Mouse (Mus musculus) hindbrain, embryonic 11.5 days (tissue): ENCODE measurements around the gene Pigk. TPM values are rescaled to one million over a fixed set of nuclear protein-coding genes. Genes with fewer than 3 reads are reported as not detected.

ENCODE experiments used
- ATAC-seq: fragments of 200-750 bp; cut with Nextera tagmentation; 2 replicates; pipeline ENCODE4 v1.8.0; 2017; ENCODE audit warnings: mild to moderate bottlenecking, moderate TSS enrichment, moderate library complexity; ENCODE audit not compliant: low FRiP score
- DNase-seq: peaks from one replicate; pipeline ENCODE4 v3.0.0-alpha.2; 2015; ENCODE audit warnings: low spot score
- H3K27ac ChIP-seq: fragments of 300-500 bp; sonication (generic); 2 replicates; pipeline ENCODE4 v1.5.1; 2014; ENCODE audit warnings: mild to moderate bottlenecking, low read depth, low read length
- H3K27me3 ChIP-seq: fragments of 300-500 bp; sonication (generic); 2 replicates; pipeline ENCODE4 v1.6.1; 2014; ENCODE audit warnings: mild to moderate bottlenecking, low read length, moderate library complexity, mixed read lengths; ENCODE audit not compliant: control insufficient read depth, insufficient read depth
- H3K36me3 ChIP-seq: fragments of 300-500 bp; sonication (generic); 2 replicates; pipeline ENCODE4 v1.6.1; 2014; ENCODE audit warnings: mild to moderate bottlenecking, low read length, moderate library complexity, mixed read lengths; ENCODE audit not compliant: control insufficient read depth, insufficient read depth
- H3K4me1 ChIP-seq: fragments of 300-500 bp; sonication (generic); replicated peaks from 2 replicates; pipeline ENCODE4 v1.6.1; 2014; ENCODE audit warnings: low read length, mixed read lengths; ENCODE audit not compliant: control insufficient read depth, insufficient read depth
- H3K4me2 ChIP-seq: fragments of 300-500 bp; sonication (generic); replicated peaks from 2 replicates; pipeline ENCODE4 v1.6.1; 2014; ENCODE audit warnings: mild to moderate bottlenecking, low read depth, low read length
- H3K4me3 ChIP-seq: fragments of 300-500 bp; sonication (generic); 2 replicates; pipeline ENCODE4 v1.5.1; 2014; ENCODE audit warnings: low read depth, low read length
- H3K9ac ChIP-seq: fragments of 300-500 bp; sonication (generic); 2 replicates; pipeline ENCODE4 v1.6.1; 2014; ENCODE audit warnings: low read depth, low read length
- H3K9me3 ChIP-seq: fragments of 300-500 bp; sonication (generic); 2 replicates; pipeline ENCODE4 v1.6.1; 2016; ENCODE audit warnings: low read length; ENCODE audit not compliant: control insufficient read depth
- WGBS: fragments of 180-500 bp; shearing (Covaris S2); extraction: QIAGEN DNeasy Blood & Tissue Kit; methylation state at CpG from one replicate; pipeline ENCODE4 v1.1.7; 2014; 5-methylcytosine and 5-hydroxymethylcytosine counted together
- polyA plus RNA-seq: library from polyadenylated mRNA; unstranded; fragments of >200 nt; fragmentation: Nextera tagmentation; extraction: Ambion mirVana; gene quantifications from 2 replicates; pipeline ENCODE4 v1.2.1, GENCODE M21; 2014

Pigk gene
- polyA plus RNA-seq, 1 experiment from 2014 or later = 58.3 TPM

DNA sequence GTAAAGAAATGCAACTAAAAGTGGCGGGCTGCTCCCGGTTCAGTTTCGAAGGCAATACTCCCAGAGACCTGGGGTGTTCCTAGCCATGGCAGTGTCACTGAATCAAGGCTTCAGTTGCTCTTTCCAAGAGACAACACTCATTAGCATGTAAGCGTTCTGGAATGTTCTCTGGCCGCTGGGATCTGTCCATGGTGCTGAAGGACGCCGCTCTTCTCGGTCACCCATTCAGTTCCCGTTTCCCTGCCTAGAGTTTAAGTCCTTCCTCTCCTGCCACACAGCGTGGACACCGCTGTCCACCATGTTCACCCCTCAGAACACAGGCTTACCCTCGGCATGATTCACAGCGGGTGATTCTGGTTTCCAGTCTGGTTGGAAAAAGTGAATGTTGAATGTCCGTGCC, 107.3 kb downstream of the Pigk start:
- no peaks in the 10 kb centered on the region for H3K36me3 ChIP-seq
- H3K4me2 ChIP-seq = no peak overlapping the region
- H3K9ac ChIP-seq = no peak overlapping the region
- DNase-seq (peak; percentile 65), ATAC-seq (no peak)
- H3K27me3 ChIP-seq = no peaks in the 10 kb centered on the region
- H3K4me3 ChIP-seq = no peak overlapping the region
- no peaks in the 10 kb centered on the region for H3K9me3 ChIP-seq
- H3K27ac ChIP-seq = no peak overlapping the region
- 65% methylated on average over 14 of the region's 14 CpGs for WGBS
- no peaks in the 10 kb centered on the region for H3K4me1 ChIP-seq

DNA sequence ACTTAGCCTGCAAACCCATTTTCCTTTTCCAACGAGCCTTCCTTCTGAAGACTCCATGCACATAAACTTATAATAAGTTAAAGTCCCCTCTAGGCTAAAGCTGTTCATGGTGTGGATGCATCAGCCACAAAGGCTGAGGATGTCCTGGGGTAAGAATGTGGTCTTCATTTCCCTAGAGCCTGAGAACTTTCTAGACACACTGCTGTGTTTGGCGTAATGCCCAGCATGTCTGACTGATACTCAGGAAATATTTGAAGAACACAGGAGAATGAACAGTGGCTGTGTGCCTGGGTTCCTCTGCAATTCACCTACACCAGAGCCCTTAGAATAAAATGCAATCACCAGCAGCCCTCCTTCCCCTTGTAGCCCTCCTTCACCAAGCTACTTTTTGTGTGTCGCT, 117.5 kb downstream of the Pigk start:
- DNase-seq (no peak), ATAC-seq (no peak)
- Histone ChIP-seq H3K9ac (no peak overlapping the region), H3K4me1 (no peaks in the 10 kb centered on the region), H3K36me3 (no peaks in the 10 kb centered on the region), H3K4me3 (no peak overlapping the region), H3K4me2 (no peak overlapping the region), H3K27ac (no peak overlapping the region), H3K27me3 (no peaks in the 10 kb centered on the region), H3K9me3 (no peaks in the 10 kb centered on the region)
- WGBS = 78% methylated on average over 3 of the region's 3 CpGs

DNA sequence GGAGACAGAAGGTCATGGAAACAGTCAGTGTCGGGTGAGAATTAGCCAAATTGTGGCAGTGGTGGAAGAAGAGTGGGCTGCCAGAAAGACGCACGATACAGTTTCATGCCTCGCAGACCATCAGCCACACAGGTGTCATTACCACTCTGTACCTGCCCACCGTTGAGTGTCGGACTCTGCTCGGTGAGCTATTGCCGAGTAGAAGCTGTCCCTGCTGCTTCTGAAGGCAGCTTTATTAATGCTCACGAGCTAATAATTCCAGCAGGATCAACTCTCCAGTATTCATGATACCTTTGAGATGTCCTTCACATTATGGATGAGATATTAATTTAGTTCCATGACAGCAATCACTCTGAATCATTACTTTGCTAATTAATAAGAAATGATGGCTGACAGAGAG, 118.1 kb downstream of the Pigk start:
- no peak for ATAC-seq
- H3K9me3 ChIP-seq = no peaks in the 10 kb centered on the region
- H3K4me3 ChIP-seq = no peak overlapping the region
- no peaks in the 10 kb centered on the region for H3K27me3 ChIP-seq
- H3K27ac ChIP-seq = no peak overlapping the region
- no peak overlapping the region for H3K9ac ChIP-seq
- no peaks in the 10 kb centered on the region for H3K4me1 ChIP-seq
- no peaks in the 10 kb centered on the region for H3K36me3 ChIP-seq
- 91% methylated on average over 9 of the region's 9 CpGs for WGBS
- DNase-seq = no peak
- H3K4me2 ChIP-seq = no peak overlapping the region

DNA sequence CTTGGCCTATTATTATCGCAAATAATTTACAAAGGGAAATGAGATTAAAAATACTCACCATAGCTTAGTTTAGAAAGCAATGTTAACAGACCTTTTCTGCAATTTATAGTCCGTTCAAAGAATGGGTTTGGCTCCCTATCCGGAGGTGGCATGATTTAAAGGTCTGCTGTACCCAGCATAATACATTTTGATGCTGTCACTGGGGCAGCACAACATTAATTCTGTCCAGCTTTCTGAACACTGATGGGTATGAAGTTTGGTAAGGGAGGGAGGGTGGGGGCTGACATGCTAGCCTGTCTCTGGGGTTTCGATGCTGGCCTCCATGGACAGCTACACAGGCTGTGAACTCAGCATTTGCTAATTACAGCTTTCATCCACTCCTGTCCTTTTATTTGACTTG, 118.5 kb downstream of the Pigk start:
- ATAC-seq = no peak
- Histone ChIP-seq H3K4me2 (no peak overlapping the region), H3K4me3 (no peak overlapping the region), H3K27me3 (no peaks in the 10 kb centered on the region), H3K4me1 (no peaks in the 10 kb centered on the region), H3K9ac (no peak overlapping the region), H3K36me3 (no peaks in the 10 kb centered on the region), H3K9me3 (no peaks in the 10 kb centered on the region), H3K27ac (no peak overlapping the region)
- DNase-seq = no peak
- WGBS = 96% methylated on average over 4 of the region's 4 CpGs

DNA sequence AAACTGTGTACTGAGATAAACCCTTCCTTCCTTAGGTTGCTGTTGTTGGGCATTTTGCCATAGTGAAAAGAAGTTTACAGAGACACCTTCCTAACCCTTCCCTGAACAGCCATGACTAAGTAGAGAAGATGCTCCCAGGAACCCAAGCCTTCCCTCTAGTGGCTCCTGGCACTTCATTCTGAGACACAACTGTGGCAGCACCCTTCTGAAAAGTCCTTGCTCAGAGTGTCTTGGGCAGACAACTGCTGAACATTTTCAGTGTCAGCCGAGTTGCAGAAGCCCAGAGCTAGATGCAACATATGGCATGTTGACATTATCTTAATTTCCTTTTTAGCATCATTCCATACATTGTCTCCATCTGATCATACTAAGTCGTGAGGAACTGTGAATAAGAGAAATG, 123.5 kb downstream of the Pigk start:
- Histone ChIP-seq H3K9me3 (no peaks in the 10 kb centered on the region), H3K4me1 (no peaks in the 10 kb centered on the region), H3K36me3 (no peaks in the 10 kb centered on the region), H3K9ac (no peak overlapping the region), H3K4me2 (no peak overlapping the region), H3K4me3 (no peak overlapping the region), H3K27me3 (no peaks in the 10 kb centered on the region), H3K27ac (no peak overlapping the region)
- DNase-seq = no peak
- ATAC-seq = no peak
- 77% methylated on average over 2 of the region's 2 CpGs for WGBS

DNA sequence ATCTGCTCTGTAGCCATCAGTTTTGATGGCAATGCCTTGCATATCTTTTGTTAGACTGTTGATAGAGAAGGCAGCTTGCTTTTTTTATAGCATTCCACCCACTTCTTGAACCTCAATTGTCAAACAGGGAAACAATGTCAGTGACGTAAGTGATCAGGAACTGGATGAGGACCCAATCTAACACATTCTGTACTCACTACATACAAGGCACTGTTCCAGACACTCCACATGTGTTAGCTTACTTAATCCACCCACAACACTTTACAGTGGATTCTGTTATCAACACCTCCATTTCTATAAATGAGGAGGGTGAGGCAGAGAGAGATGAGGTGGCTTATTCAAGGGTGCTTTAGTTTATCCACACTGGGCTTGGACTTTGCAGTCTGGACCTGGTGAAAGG, 124.0 kb downstream of the Pigk start:
- DNase-seq = no peak
- Histone ChIP-seq H3K27me3 (no peaks in the 10 kb centered on the region), H3K9me3 (no peaks in the 10 kb centered on the region), H3K4me2 (no peak overlapping the region), H3K27ac (no peak overlapping the region), H3K9ac (no peak overlapping the region), H3K4me3 (no peak overlapping the region), H3K4me1 (no peaks in the 10 kb centered on the region), H3K36me3 (no peaks in the 10 kb centered on the region)
- WGBS = 86% methylated on average over 1 of the region's 1 CpGs
- no peak for ATAC-seq

DNA sequence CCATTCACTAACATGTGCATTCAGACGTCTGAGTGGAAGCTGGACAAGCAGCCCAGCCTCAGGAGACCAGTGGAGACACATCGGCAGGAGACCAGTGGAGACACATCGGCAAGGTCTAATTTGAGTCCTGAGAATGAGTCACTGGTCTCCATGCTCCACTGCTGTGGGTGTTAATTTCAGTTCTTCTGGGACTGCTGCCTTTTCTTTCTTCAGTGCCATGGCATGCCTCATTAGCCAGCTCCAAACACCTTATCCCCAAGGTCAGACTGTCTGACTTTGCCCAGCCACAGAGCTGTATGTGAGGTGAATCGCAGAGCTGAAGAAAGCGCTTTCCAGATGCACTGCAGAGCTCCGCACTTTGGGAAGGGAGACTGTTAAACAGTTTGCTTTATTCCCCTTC, 127.4 kb downstream of the Pigk start:
- Histone ChIP-seq H3K4me2 (no peak overlapping the region), H3K9ac (no peak overlapping the region), H3K4me1 (no peaks in the 10 kb centered on the region; the same call in 1 of the 2 replicates), H3K9me3 (no peaks in the 10 kb centered on the region), H3K27me3 (no peaks in the 10 kb centered on the region), H3K27ac (no peak overlapping the region), H3K4me3 (no peak overlapping the region), H3K36me3 (no peaks in the 10 kb centered on the region)
- 81% methylated on average over 6 of the region's 6 CpGs for WGBS
- DNase-seq (no peak), ATAC-seq (no peak)

DNA sequence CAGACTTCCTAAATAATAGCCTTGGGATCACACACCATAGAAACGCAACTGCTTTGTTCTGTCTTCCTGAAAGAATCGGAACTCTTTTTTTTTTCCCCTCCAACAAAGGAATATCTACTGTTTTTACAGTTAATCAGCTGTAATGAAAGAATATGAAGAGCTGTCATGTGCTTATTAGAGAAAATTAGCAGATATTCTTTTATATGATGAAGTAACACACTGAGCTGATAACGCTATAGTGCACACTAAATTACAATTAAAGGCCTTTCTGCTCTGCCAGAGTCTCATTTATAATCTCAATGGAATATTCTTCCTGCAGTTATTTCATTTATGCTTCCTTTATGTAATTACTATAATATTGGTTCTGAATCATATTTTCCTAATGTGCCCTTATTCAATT, 128.7 kb downstream of the Pigk start:
- WGBS = 82% methylated on average over 3 of the region's 3 CpGs
- no peaks in the 10 kb centered on the region for H3K36me3 ChIP-seq
- ATAC-seq (no peak), DNase-seq (no peak)
- no peak overlapping the region for H3K27ac ChIP-seq
- no peaks in the 10 kb centered on the region for H3K9me3 ChIP-seq
- H3K27me3 ChIP-seq = no peaks in the 10 kb centered on the region
- H3K4me1 ChIP-seq = no peaks in the 10 kb centered on the region; the same call in 1 of the 2 replicates
- no peak overlapping the region for H3K9ac ChIP-seq
- no peak overlapping the region for H3K4me3 ChIP-seq
- H3K4me2 ChIP-seq = no peak overlapping the region

DNA sequence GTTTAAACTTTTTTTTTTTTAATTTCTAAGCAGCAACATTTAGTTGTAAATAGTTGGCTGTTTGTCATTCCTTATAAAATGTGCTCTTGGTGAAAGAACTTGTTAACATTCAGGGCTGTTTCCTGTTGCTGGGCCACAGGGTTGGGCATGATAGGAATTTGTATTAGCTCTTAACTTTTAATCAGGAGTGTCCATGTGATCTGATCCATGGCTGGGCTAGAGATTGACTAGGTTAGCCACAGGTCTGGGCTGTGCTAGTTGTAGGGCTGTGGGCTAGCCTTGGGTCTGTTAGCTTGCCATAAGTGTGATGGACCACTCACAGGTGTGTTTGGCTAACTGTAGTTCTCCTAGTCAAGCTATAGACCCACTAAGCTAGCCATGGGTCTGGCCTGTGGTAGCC, 130.0 kb downstream of the Pigk start:
- ATAC-seq (no peak), DNase-seq (no peak)

More for the DNA sequence above, 130.0 kb downstream of the Pigk start:
- Histone ChIP-seq H3K4me1 (no peaks in the 10 kb centered on the region; the same call in 1 of the 2 replicates), H3K9ac (no peak overlapping the region), H3K27ac (no peak overlapping the region), H3K4me2 (no peak overlapping the region), H3K9me3 (no peaks in the 10 kb centered on the region), H3K36me3 (no peaks in the 10 kb centered on the region), H3K27me3 (no peaks in the 10 kb centered on the region), H3K4me3 (no peak overlapping the region)
